Mouse (Mus musculus) frontal cortex, postnatal 10 days (tissue): Measurements from ENCODE around the gene Arid3b.

Experiments used
- DNase-seq, 2 experiments: peaks; one replicate each; pipeline ENCODE4 v3.0.0; 2022; ENCODE audit warnings: low spot score in 2 of 2, mixed read lengths in 1 of 2

Gene Arid3b

DNA sequence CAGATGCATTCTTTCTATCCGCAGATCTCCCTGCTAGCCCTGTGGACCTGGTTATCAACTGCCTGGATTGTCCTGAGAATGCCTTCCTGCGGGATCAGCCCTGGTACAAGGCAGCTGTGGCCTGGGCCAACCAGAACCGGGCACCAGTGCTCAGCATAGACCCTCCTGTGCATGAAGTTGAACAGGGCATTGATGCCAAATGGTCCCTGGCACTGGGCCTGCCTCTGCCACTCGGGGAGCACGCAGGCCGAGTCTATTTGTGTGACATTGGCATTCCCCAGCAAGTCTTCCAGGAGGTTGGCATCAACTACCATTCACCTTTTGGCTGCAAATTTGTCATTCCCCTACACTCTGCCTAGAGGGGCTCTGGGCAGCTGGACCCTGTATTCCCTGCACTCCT lies 88.5 kb downstream of the Arid3b start:
- DNase-seq: no peak

DNA sequence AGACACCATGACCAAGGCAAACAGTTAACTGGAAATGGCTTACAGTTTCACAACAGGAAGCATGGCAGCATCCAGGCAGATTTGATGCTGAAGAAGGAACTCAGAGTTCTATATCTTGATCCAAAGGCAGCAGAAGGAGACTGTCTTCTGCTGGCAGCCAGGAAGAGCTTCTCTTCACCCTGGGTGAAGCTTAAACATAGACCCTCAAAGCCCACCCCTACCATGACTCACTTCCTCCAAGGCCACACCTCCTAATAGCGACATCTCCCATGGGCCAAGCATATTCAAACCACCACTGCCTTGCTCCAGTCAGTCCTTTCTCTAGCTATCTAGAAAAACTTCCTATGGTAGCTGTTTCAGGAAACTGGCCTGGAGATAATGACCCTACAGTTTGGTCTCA lies 89.5 kb downstream of the Arid3b start:
- no peak for DNase-seq

DNA sequence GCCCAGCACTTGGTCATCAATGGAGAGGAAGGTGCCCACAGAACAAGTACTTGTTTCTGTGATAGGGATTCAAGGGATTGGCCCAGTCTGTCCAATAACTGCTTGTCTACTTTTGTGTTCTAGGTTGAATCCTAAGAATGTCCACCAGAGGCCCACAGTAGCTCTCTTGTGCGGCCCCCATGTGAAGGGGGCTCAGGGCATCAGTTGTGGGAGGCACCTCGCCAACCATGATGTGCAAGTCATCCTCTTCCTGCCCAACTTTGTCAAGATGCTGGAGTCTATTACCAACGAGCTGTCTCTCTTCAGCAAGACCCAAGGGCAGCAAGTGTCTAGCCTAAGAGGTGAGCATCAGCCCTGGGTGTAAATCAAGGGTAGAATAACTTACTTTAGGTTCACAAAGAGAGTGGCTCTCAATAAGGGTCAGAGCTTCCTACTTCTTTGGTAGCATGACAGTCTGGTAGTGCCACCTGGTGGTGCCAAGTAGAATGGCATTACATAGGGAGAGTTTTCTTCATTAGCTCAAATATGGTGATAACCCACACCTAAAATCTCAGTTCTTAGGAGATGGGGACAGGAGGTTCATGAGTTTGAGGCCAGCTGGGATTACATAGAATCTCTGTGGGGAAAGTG lies 92.0 kb downstream of the Arid3b start:
- DNase-seq: peak in 1 of 2 experiments; percentile 44
